Comparison of ENCODE assay signal across 16 mouse cellular contexts in the genomic region with DNA sequence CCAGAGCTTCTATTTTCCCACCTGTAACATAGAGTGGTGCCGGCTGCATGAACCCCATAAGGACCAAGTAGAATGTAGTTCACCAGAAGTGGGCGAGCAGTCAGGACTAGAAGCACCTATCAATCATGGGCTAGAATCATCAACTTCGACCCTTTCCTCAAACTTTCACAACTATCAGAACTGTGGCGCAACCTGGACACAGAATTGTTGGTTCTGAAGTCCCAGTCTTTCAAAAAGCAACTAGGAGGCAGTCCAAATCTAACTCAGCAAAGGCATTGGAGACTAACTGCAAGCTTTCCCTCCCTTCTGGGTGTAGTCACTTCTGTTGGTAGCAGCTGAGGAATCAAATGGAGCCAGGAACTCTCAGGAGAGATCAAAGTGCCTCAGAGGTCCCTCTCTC. TPM values are rescaled to one million over a fixed set of nuclear protein-coding genes. Genes with fewer than 3 reads are reported as not detected.
DNase-seq lines count a peak whose midpoint lies in the region; ATAC-seq lines count a peak whose summit lies in the region.
"Had no signal": no experiment of that assay in that cellular context is flagged by ENCODE, and none has a peak within 500 bp of the region (broad histone marks: within the 10 kb centered on the region; RNA-seq: fewer than 3 reads in every experiment).

No protein-coding gene starts in this region.

- H3K36me3 ChIP-seq in hindbrain, embryonic 13.5 days, result no peaks in the 10 kb centered on the region
- no peaks in the 10 kb centered on the region for H3K36me3 ChIP-seq in hindbrain, embryonic 10.5 days
- H3K36me3 ChIP-seq in hindbrain, embryonic 14.5 days (replicated peaks; ENCODE audit: control insufficient read depth, insufficient read depth), result no peaks in the 10 kb centered on the region
- no peaks in the 10 kb centered on the region for H3K36me3 ChIP-seq in neural tube, embryonic 13.5 days
- H3K36me3 ChIP-seq in kidney, embryonic 16.5 days (ENCODE audit: insufficient read depth, low read length), result no peaks in the 10 kb centered on the region

- peak; percentile 7 for DNase-seq in adrenal gland, adult 2 months
- DNase-seq in adrenal gland, adult (ENCODE audit: inconsistent age in 2 of 2, low spot score in 1 of 2), result no peak
- no peak for DNase-seq in hindbrain, embryonic 10.5 days (ENCODE audit: low spot score)
- DNase-seq in hindbrain, embryonic 14.5 days (ENCODE audit: low spot score), result no peak
- DNase-seq in kidney, postnatal 10 days, result no peak
- DNase-seq: adrenal gland, postnatal 10 days; gastrocnemius, postnatal 10 days; right cerebral cortex, postnatal 4 days; thymus, adult 2 months had no signal

- H3K4me1 ChIP-seq in hindbrain, embryonic 13.5 days (replicated peaks), result peaks cover 27% of the 10 kb centered on the region
- H3K4me1 ChIP-seq in hindbrain, embryonic 10.5 days (replicated peaks), result peaks cover 30% of the 10 kb centered on the region
- 0 out of 2 replicates have a peak, but pooled peaks cover 11% of the 10 kb centered on the region for H3K4me1 ChIP-seq in hindbrain, embryonic 14.5 days (replicated peaks; ENCODE audit: control insufficient read depth, insufficient read depth, low read length)
- H3K4me1 ChIP-seq in neural tube, embryonic 13.5 days (replicated peaks), result peaks cover 23% of the 10 kb centered on the region
- H3K4me1 ChIP-seq in kidney, embryonic 16.5 days (ENCODE audit: insufficient read depth, low read length), result peaks cover 13% of the 10 kb centered on the region

- no peak overlapping the region for H3K9ac ChIP-seq in hindbrain, embryonic 13.5 days
- no peak overlapping the region for H3K9ac ChIP-seq in hindbrain, embryonic 14.5 days
- no peak overlapping the region for H3K9ac ChIP-seq in neural tube, embryonic 13.5 days
- H3K9ac ChIP-seq in kidney, embryonic 16.5 days (replicated peaks; ENCODE audit: low read length), result no peak overlapping the region

- H3K27me3 ChIP-seq in hindbrain, embryonic 13.5 days, result peaks cover 38% of the 10 kb centered on the region
- peaks cover 61% of the 10 kb centered on the region for H3K27me3 ChIP-seq in hindbrain, embryonic 10.5 days (ENCODE audit: insufficient read depth, poor library complexity, severe bottlenecking)
- peaks cover 27% of the 10 kb centered on the region; the same call in 1 of the 2 replicates for H3K27me3 ChIP-seq in hindbrain, embryonic 14.5 days (ENCODE audit: control insufficient read depth, insufficient read depth, low read length)
- H3K27me3 ChIP-seq in neural tube, embryonic 13.5 days, result peaks cover 54% of the 10 kb centered on the region
- H3K27me3 ChIP-seq in kidney, embryonic 16.5 days (ENCODE audit: insufficient read depth, low read length), result peaks cover 52% of the 10 kb centered on the region

- H3K9me3 ChIP-seq in hindbrain, embryonic 13.5 days, result no peaks in the 10 kb centered on the region
- H3K9me3 ChIP-seq in hindbrain, embryonic 10.5 days, result no peaks in the 10 kb centered on the region
- no peaks in the 10 kb centered on the region for H3K9me3 ChIP-seq in hindbrain, embryonic 14.5 days (ENCODE audit: control insufficient read depth, low read length)
- H3K9me3 ChIP-seq in neural tube, embryonic 13.5 days, result no peaks in the 10 kb centered on the region
- H3K9me3 ChIP-seq in kidney, embryonic 16.5 days (ENCODE audit: low read length), result no peaks in the 10 kb centered on the region

- peak overlapping the region; percentile 71 for H3K4me3 ChIP-seq in hindbrain, embryonic 13.5 days
- H3K4me3 ChIP-seq in hindbrain, embryonic 10.5 days, result no peak overlapping the region
- peak overlapping the region; percentile 74 for H3K4me3 ChIP-seq in hindbrain, embryonic 14.5 days (replicated peaks; ENCODE audit: low read length)
- peak overlapping the region; percentile 70 for H3K4me3 ChIP-seq in neural tube, embryonic 13.5 days
- no peak overlapping the region for H3K4me3 ChIP-seq in kidney, embryonic 16.5 days (ENCODE audit: low read length)

- ATAC-seq in hindbrain, embryonic 13.5 days (ENCODE audit: low FRiP score), result no peak
- ATAC-seq in hindbrain, embryonic 14.5 days (ENCODE audit: low FRiP score), result no peak
- no peak for ATAC-seq in neural tube, embryonic 13.5 days (ENCODE audit: low read depth)
- ATAC-seq in kidney, embryonic 16.5 days (ENCODE audit: low FRiP score, low TSS enrichment), result no peak
- ATAC-seq: Patski had no signal

- H3K4me2 ChIP-seq in hindbrain, embryonic 13.5 days, result peak overlapping the region; percentile 90
- H3K4me2 ChIP-seq in hindbrain, embryonic 14.5 days (replicated peaks), result peak overlapping the region; percentile 84
- peak overlapping the region; percentile 91 for H3K4me2 ChIP-seq in neural tube, embryonic 13.5 days
- no peak overlapping the region for H3K4me2 ChIP-seq in kidney, embryonic 16.5 days (replicated peaks; ENCODE audit: low read depth, low read length)

- 86% methylated on average over 4 of the region's 4 CpGs for WGBS in hindbrain, embryonic 13.5 days
- 91% methylated on average over 4 of the region's 4 CpGs for WGBS in hindbrain, embryonic 10.5 days
- WGBS in hindbrain, embryonic 14.5 days, result 93% methylated on average over 4 of the region's 4 CpGs
- 82% methylated on average over 4 of the region's 4 CpGs for WGBS in neural tube, embryonic 13.5 days
- WGBS in kidney, embryonic 16.5 days, result 88% methylated on average over 4 of the region's 4 CpGs

- H3K27ac ChIP-seq in hindbrain, embryonic 13.5 days, result no peak overlapping the region
- no peak overlapping the region for H3K27ac ChIP-seq in hindbrain, embryonic 10.5 days
- H3K27ac ChIP-seq in hindbrain, embryonic 14.5 days, result no peak overlapping the region
- no peak overlapping the region for H3K27ac ChIP-seq in neural tube, embryonic 13.5 days (replicated peaks)
- no peak overlapping the region for H3K27ac ChIP-seq in kidney, embryonic 16.5 days (ENCODE audit: low read length)

RNA-seq across cellular contexts. Expression of a gene that starts 2.6 kb away (rescaled TPM):
- total RNA-seq in adrenal gland, adult 2 months (2021), result under 1 TPM; 0.35 to 0.66 TPM
- polyA plus RNA-seq in adrenal gland, adult 2 months (2012; rRNA removed), result 0.40 and 0.55 TPM in 2 replicates
- polyA plus RNA-seq in hindbrain, embryonic 13.5 days (2015; fragmentation: Nextera tagmentation; extraction: Ambion mirVana), result 4.6 and 6.3 TPM in 2 replicates
- polyA plus RNA-seq in hindbrain, embryonic 10.5 days (2016; fragmentation: Nextera tagmentation; extraction: Ambion mirVana), result 0.90 and 0.98 TPM in 2 replicates
- 7.7 and 9.5 TPM in 2 replicates for polyA plus RNA-seq in hindbrain, embryonic 14.5 days (2014; fragmentation: Nextera tagmentation; extraction: Ambion mirVana)
- polyA plus RNA-seq in neural tube, embryonic 13.5 days (2015; fragmentation: Nextera tagmentation; extraction: Ambion mirVana), result 4.4 and 4.5 TPM in 2 replicates
- polyA plus RNA-seq in kidney, embryonic 16.5 days (2015; fragmentation: Nextera tagmentation; extraction: Ambion mirVana), result 0.18 and 0.21 TPM in 2 replicates
- total RNA-seq: hematopoietic stem cell, adult 5-6 weeks; monocyte, adult 5-6 weeks had no signal
- polyA plus RNA-seq: liver, embryonic 16.5 days; Patski had no signal

Comparison
In these comparisons a context has a peak if more than half of its experiments do, and no peak if none do; other contexts are left out.
1. H3K4me3 ChIP-seq: peak in hindbrain, embryonic 13.5 days (single experiment), hindbrain, embryonic 14.5 days (single experiment) and neural tube, embryonic 13.5 days (single experiment); none in hindbrain, embryonic 10.5 days (single experiment) and kidney, embryonic 16.5 days (single experiment).